Mouse (Mus musculus) thymus, adult 18-20 months (tissue): ENCODE results near the gene Ina.

ENCODE experiments used
- DNase-seq, 2 experiments: peaks; one replicate each; pipeline ENCODE4 v3.0.0; 2022; ENCODE audit warnings: mixed read lengths in 2 of 2

Gene Ina

DNA sequence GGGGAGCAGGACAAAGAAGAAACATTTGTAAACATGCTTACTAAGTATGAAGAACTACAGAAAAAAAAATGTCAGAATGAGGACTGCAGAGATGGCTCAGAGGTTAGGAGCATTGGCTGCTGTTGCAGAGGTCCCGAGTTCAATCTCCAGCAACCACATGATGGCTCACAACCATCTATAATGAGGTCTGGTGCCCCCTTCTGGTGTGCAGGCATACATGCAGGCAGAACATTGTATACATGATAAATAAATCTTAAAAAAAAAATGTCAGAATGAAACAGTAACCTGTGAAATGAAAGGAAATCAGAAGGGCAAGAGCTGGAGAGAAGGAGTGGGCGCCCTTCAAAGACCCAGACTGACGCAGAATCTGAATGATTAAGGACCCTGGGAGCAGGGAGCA is 51.4 kb downstream of the Ina start:
- DNase-seq, result no peak

DNA sequence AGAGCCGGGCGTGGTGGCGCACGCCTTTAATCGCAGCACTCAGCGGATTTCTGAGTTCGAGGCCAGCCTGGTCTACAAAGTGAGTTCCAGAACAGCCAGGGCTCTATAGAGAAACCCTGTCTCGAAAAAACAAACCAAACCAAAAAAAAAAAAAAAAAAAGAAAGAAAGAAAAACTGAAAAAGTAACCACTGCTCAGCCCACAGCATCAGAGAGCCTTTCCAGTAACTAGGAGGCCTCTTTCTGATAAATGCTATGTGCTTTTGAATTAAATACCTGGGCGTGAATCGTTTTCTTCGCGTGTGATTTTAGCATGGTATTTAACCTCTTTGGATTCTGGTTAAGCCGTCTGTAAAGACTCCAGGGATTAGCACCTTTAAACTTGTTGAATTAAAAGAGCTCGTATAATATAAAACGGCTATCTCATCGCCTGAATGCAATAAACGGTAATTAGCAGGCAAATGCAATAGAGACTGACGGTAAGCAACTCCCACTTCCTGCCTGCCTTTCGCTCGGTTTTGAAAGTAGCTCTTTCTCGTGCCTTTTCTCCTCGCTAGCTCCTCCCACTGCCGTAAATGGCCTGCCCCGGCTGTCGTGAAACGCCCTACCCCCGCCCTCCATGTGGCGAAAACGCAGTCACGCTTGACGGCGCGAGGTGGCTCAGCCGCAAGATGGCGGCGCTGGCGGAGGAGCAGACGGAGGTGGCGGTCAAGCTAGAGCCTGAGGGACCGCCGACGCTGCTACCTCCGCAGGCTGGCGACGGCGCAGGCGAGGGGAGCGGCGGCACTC is 52.8 kb downstream of the Ina start, which contains the start of gene Taf5:
Taf5 (plus strand) TSS at position 651 of the 787 bp plus-strand sequence.
- peak; percentile 95 to 97 for DNase-seq

- peak; percentile 83 to 86 for DNase-seq
Observed at GRCm38 (mm10) chr19:47067924-47068611, 53.6 kb downstream of the Ina start.
